Mouse (Mus musculus) midbrain, embryonic 11.5 days (tissue): ENCODE measurements around the gene Ttc22. TPM values are rescaled to one million over a fixed set of nuclear protein-coding genes. Genes with fewer than 3 reads are reported as not detected.

Source experiments
- polyA plus RNA-seq: library from polyadenylated mRNA; unstranded; fragments of >200 nt; fragmentation: Nextera tagmentation; extraction: Ambion mirVana; gene quantifications from 2 replicates; pipeline ENCODE4 v1.2.1, GENCODE M21; 2014

Ttc22 gene
- polyA plus RNA-seq, 1 experiment from 2014 or later, result not detected

Other genes with a start within 250 kb of the Ttc22 start
- 1.1 and 1.4 TPM in 2 replicates for gene Pcsk9, start 158.1 kb upstream of the Ttc22 start, polyA plus RNA-seq
- gene Bsnd, start 130.1 kb upstream of the Ttc22 start, polyA plus RNA-seq, result not detected in 2 replicates
- gene Dhcr24, start 61.4 kb upstream of the Ttc22 start, polyA plus RNA-seq, result 25.0 and 27.1 TPM in 2 replicates
- 0.18 and 0.25 TPM in 2 replicates for gene Lexm, start 5.2 kb upstream of the Ttc22 start, polyA plus RNA-seq
- 11.4 and 12.4 TPM in 2 replicates for gene Pars2, start 28.6 kb downstream of the Ttc22 start, polyA plus RNA-seq
- gene Ttc4, start 56.5 kb downstream of the Ttc22 start, polyA plus RNA-seq, result 87.9 and 97.3 TPM in 2 replicates
- 0.07 TPM in 1 of 2 replicates, not detected in the other for gene Mroh7, start 108.5 kb downstream of the Ttc22 start, polyA plus RNA-seq
- not detected in 2 replicates for gene Fam151a, start 111.5 kb downstream of the Ttc22 start, polyA plus RNA-seq
- gene Acot11, start 182.6 kb downstream of the Ttc22 start, polyA plus RNA-seq, result 1.3 TPM in 2 replicates